Mouse (Mus musculus) liver, postnatal 0 days (tissue): ENCODE measurements around the gene Commd4.

Experiments
- CTCF ChIP-seq: sonication (generic); IDR thresholded peaks from 2 replicates; pipeline ENCODE4 v1.5.1; 2016; ENCODE audit warnings: antibody characterized with exemption, low read depth
- EP300 ChIP-seq: IDR thresholded peaks from 2 replicates; pipeline ENCODE4 v1.6.1; 2016; ENCODE audit warnings: antibody characterized with exemption, low read depth, mild to moderate bottlenecking

DNA sequence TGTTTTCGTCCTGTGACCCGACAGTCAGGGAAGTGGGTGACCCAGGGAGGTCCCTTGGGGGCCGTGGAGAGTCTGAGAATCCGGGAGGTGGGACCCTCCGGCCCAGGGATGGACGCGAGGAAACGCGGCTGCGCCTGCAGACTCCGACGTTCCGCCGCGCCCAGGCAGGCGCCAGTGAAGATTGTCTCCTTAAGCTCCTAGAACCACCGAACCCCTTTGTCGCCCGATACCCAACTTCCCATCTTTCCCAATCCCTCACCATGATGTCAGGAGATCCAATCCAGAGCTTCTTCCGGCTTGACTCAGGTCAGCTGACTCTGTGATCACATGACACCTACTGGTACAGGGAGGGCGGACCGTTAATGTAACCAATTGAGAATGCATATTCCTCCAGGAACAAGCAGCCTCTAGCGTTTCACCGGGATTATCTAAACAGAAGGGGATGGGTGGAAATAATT lies at the start of gene Commd4:
- TF ChIP-seq EP300 (peak; percentile 79), CTCF (no peak)
